Mouse (Mus musculus) CH12.LX (cell line): ENCODE results near the gene Cdkn2d. TPM values are rescaled to one million over a fixed set of nuclear protein-coding genes. Genes with fewer than 3 reads are reported as not detected.

Experiments
- DNase-seq: peaks from one replicate; pipeline ENCODE4 v3.0.0-alpha.2; 2013; ENCODE audit errors: extremely low read depth
- H3K27ac ChIP-seq: 2 replicates; pipeline ENCODE4 v1.5.1; 2012; ENCODE audit warnings: low read depth, mild to moderate bottlenecking, control low read depth, moderate library complexity; ENCODE audit not compliant: insufficient read depth
- H3K27me3 ChIP-seq: replicated peaks from 2 replicates; pipeline ENCODE3; 2012; ENCODE audit warnings: inconsistent platforms
- H3K36me3 ChIP-seq, 2 experiments: replicated peaks in 1 of 2; 2 replicates each; pipeline versions ENCODE3 to v1.6.1; 2012; ENCODE audit warnings: inconsistent platforms in 1 of 2, low read length in 1 of 2, mild to moderate bottlenecking in 1 of 2, mixed read lengths in 1 of 2, moderate library complexity in 1 of 2; ENCODE audit not compliant: control insufficient read depth in 1 of 2, insufficient read depth in 1 of 2
- H3K4me1 ChIP-seq, 2 experiments: 2 replicates each; pipeline ENCODE4 v1.6.1; 2012; ENCODE audit warnings: inconsistent platforms in 1 of 2, moderate library complexity in 1 of 2; ENCODE audit not compliant: insufficient read depth in 2 of 2, control insufficient read depth in 1 of 2
- H3K4me2 ChIP-seq: 2 replicates; pipeline ENCODE4 v1.6.1; 2012; ENCODE audit warnings: low read depth, mild to moderate bottlenecking, control low read depth; ENCODE audit not compliant: poor library complexity, insufficient read depth, severe bottlenecking
- H3K4me3 ChIP-seq, 3 experiments: fragments of 150-350 bp in 1 of 3; sonication (generic) in 1 of 3; replicated peaks in 1 of 3; 2 replicates each; pipeline versions ENCODE3 to v1.5.1; 2011 to 2012; ENCODE audit warnings: low read depth in 2 of 3, low read length in 2 of 3, mild to moderate bottlenecking in 2 of 3, moderate library complexity in 2 of 3, control low read depth in 1 of 3, improper control_type of control experiment in 1 of 3, inconsistent platforms in 1 of 3, mixed read lengths in 1 of 3; ENCODE audit not compliant: poor library complexity in 1 of 3
- H3K79me2 ChIP-seq: replicated peaks from 2 replicates; pipeline ENCODE4 v1.6.1; 2012; ENCODE audit warnings: mild to moderate bottlenecking, moderate library complexity; ENCODE audit not compliant: control insufficient read depth, poor library complexity, insufficient read depth, severe bottlenecking; ENCODE audit errors: extremely low read depth
- H3K9ac ChIP-seq: 2 replicates; pipeline ENCODE4 v1.6.1; 2012; ENCODE audit warnings: low read depth, mild to moderate bottlenecking, control low read depth, moderate library complexity; ENCODE audit not compliant: insufficient read depth
- H3K9me3 ChIP-seq: replicated peaks from 2 replicates; pipeline ENCODE3; 2012; ENCODE audit warnings: low read length, inconsistent platforms, mixed read lengths
- CTCF ChIP-seq, 2 experiments: IDR thresholded peaks in 1 of 2; conservative IDR thresholded peaks in 1 of 2; 2 replicates each; pipeline ENCODE4 v1.5.1; 2011 to 2012; ENCODE audit warnings: low read depth in 2 of 2, low read length in 2 of 2, improper control_type of control experiment in 1 of 2, inconsistent platforms in 1 of 2, mild to moderate bottlenecking in 1 of 2, moderate library complexity in 1 of 2
- GABPA ChIP-seq: IDR thresholded peaks from 2 replicates; pipeline ENCODE4 v1.6.1; 2012; ENCODE audit warnings: low read depth, low read length, improper control_type of control experiment, inconsistent platforms; ENCODE audit not compliant: insufficient replicate concordance
- JUN ChIP-seq: IDR thresholded peaks from 2 replicates; pipeline ENCODE4 v1.6.1; 2011; ENCODE audit warnings: low read depth, mild to moderate bottlenecking, low read length, improper control_type of control experiment, moderate library complexity; ENCODE audit not compliant: insufficient read depth
- JUND ChIP-seq: conservative IDR thresholded peaks from 2 replicates; pipeline ENCODE4 v1.6.1; 2011; ENCODE audit warnings: low read depth, low read length, improper control_type of control experiment
- MAX ChIP-seq: IDR thresholded peaks from 2 replicates; pipeline ENCODE4 v1.6.1; 2011; ENCODE audit warnings: low read length, improper control_type of control experiment
- MAZ ChIP-seq: IDR thresholded peaks from 2 replicates; pipeline ENCODE4 v1.6.1; 2012; ENCODE audit warnings: low read depth, mild to moderate bottlenecking, inconsistent platforms, low read length, improper control_type of control experiment, moderate library complexity
- USF1 ChIP-seq: IDR thresholded peaks from 2 replicates; pipeline ENCODE4 v1.6.1; 2014; ENCODE audit warnings: low read depth, mild to moderate bottlenecking, inconsistent platforms, low read length, improper control_type of control experiment
- ZNF384 ChIP-seq: IDR thresholded peaks from 2 replicates; pipeline ENCODE4 v1.6.1; 2012; ENCODE audit warnings: low read depth, low read length, improper control_type of control experiment, inconsistent platforms
- dilution Hi-C: fragments of 300-500 bp; cut with MboI; formaldehyde crosslinking; loops from 2 replicates; pipeline ENCODE4 v1.14.3; 2020; ENCODE audit warnings: low sequenced_read_pairs; ENCODE audit not compliant: extremely low pct_unique_long_range_greater_than_20kb, extremely low pct_ligation_motif_present
- in situ Hi-C: fragments of 300-500 bp; cut with MboI; formaldehyde crosslinking; loops from 3 replicates; pipeline ENCODE4 v1.14.3; 2019; ENCODE audit warnings: low sequenced_read_pairs, low pct_ligation_motif_present, low pct_unique_long_range_greater_than_20kb, mixed read lengths
- polyA plus RNA-seq: library from polyadenylated mRNA; unstranded; fragments of >175 nt; gene quantifications from 2 replicates; pipeline ENCODE4 v1.2.1, GENCODE M21; 2012; ENCODE audit warnings: low read depth; ENCODE audit not compliant: insufficient read length
- total RNA-seq, 2 experiments: library from RNA; depleted of rRNA; stranded (reverse); fragments of 300-350 nt in 1 of 2; fragments of >200 nt in 1 of 2; gene quantifications; 2 replicates each; pipeline ENCODE4 v1.2.3; 2012 to 2014

The Cdkn2d gene
- total and polyA plus RNA-seq, 3 experiments = 2.9 to 12.6 (median 7.1) TPM

GRCm38 (mm10) chr9:21249629-21250508 lies 41.3 kb downstream of the Cdkn2d start:
- in situ Hi-C loops (no loop called here), dilution Hi-C loops (no loop called here)
- H3K9me3 ChIP-seq = no peaks in the 10 kb centered on the region
- H3K36me3 ChIP-seq = no peaks in the 10 kb centered on the region
- DNase-seq = no peak
- H3K4me1 ChIP-seq = peaks cover 3% of the 10 kb centered on the region in 2 experiments; a peak in 1 of 4 replicates
- H3K4me3 ChIP-seq = no peak overlapping the region
- no peak overlapping the region for H3K4me2 ChIP-seq
- H3K27ac ChIP-seq = no peak overlapping the region
- no peak overlapping the region for H3K9ac ChIP-seq
- no peaks in the 10 kb centered on the region for H3K79me2 ChIP-seq
- H3K27me3 ChIP-seq = peaks cover 2% of the 10 kb centered on the region
- TF ChIP-seq MAX (no peak), GABPA (no peak), MAZ (no peak), USF1 (no peak)

- Histone ChIP-seq H3K4me2 (no peak within 1 kb of the TSS), H3K9ac (no peak within 1 kb of the TSS), H3K9me3 (peaks cover 9% of the 10 kb centered on the region), H3K4me1 (peaks cover 0 to 3% of the 10 kb centered on the region in 2 experiments; a peak in 1 of 4 replicates), H3K4me3 (no peak within 1 kb of the TSS), H3K36me3 (no peaks in the 10 kb centered on the region), H3K79me2 (no peaks in the 10 kb centered on the region)
- dilution Hi-C loops = no loop called here
- in situ Hi-C loops = no loop called here
- TF ChIP-seq JUND (no peak), CTCF (conservative IDR thresholded peaks at IDR 0.05 in 1 of 2, IDR thresholded peaks at IDR 0.05 in 1 of 2; ENCODE audit: low read depth in 2 of 2, low read length in 2 of 2) (no peak)
- TF ChIP-seq, all 38 proteins: peak for 0
- DNase-seq = no peak
- peaks cover 2% of the 10 kb centered on the region for H3K27me3 ChIP-seq
- no peak within 1 kb of the TSS for H3K27ac ChIP-seq
Observed at GRCm38 (mm10) chr9:21248326-21248725, 42.9 kb downstream of the Cdkn2d start, which contains the start of gene S1pr5. Gene S1pr5 (minus strand): TSS chr9:21248443.

- in situ Hi-C loops = no loop called here
- no peaks in the 10 kb centered on the region for H3K79me2 ChIP-seq
- dilution Hi-C loops = no loop called here
- H3K4me1 ChIP-seq = peaks cover 0 to 7% of the 10 kb centered on the region in 2 experiments; a peak in 2 of 4 replicates
- no peaks in the 10 kb centered on the region for H3K27me3 ChIP-seq
- no peak overlapping the region for H3K9ac ChIP-seq
- H3K4me3 ChIP-seq = no peak overlapping the region
- no peak overlapping the region for H3K27ac ChIP-seq
- DNase-seq = no peak
- H3K4me2 ChIP-seq = no peak overlapping the region
- no peaks in the 10 kb centered on the region for H3K36me3 ChIP-seq
- peaks cover 9% of the 10 kb centered on the region for H3K9me3 ChIP-seq
- no peak for TF ChIP-seq JUN
- 0 out of 2 replicates have a peak, but pooled peaks have one; percentile 30 for TF ChIP-seq ZNF384
Observed at GRCm38 (mm10) chr9:21246342-21246741, 44.9 kb downstream of the Cdkn2d start.
